Mouse (Mus musculus) cerebral cortex, adult 2 months (tissue): ENCODE measurements around the gene Etv3.

Experiments
- WGBS: fragments of 180-500 bp; shearing (Covaris S2); methylation state at CpG from one replicate; pipeline ENCODE4 v1.1.7; 2018; 5-methylcytosine and 5-hydroxymethylcytosine counted together

Gene Etv3

GRCm38 (mm10) chr3:87521833-87522232, 3.4 kb upstream of the Etv3 start:
- WGBS = 38% methylated on average over 1 of the region's 1 CpGs

- WGBS = 86% methylated on average over 9 of the region's 9 CpGs
These were observed 1.5 kb upstream of the Etv3 start for GRCm38 (mm10) chr3:87523701-87524100.

- WGBS = 4% methylated on average over 27 of the region's 27 CpGs
These were observed 797 bp downstream of the Etv3 start for GRCm38 (mm10) chr3:87525837-87526570.

- WGBS = 72% methylated on average over 12 of the region's 12 CpGs
These were observed 1.9 kb downstream of the Etv3 start for GRCm38 (mm10) chr3:87527139-87527538.

GRCm38 (mm10) chr3:87528021-87528420, 2.8 kb downstream of the Etv3 start:
- WGBS = 91% methylated on average over 8 of the region's 8 CpGs

- 91% methylated on average over 8 of the region's 8 CpGs for WGBS
These were observed 3.6 kb downstream of the Etv3 start for GRCm38 (mm10) chr3:87528841-87529240.

GRCm38 (mm10) chr3:87529568-87529967, 4.4 kb downstream of the Etv3 start:
- 90% methylated on average over 11 of the region's 11 CpGs for WGBS

GRCm38 (mm10) chr3:87530234-87530633, 5.0 kb downstream of the Etv3 start:
- 87% methylated on average over 3 of the region's 3 CpGs for WGBS

GRCm38 (mm10) chr3:87533667-87534378, 8.6 kb downstream of the Etv3 start:
- 82% methylated on average over 7 of the region's 7 CpGs for whole genome bisulfite sequencing

- WGBS = 83% methylated on average over 10 of the region's 10 CpGs
These were observed 12.8 kb downstream of the Etv3 start for GRCm38 (mm10) chr3:87538034-87538433.

- 78% methylated on average over 11 of the region's 11 CpGs for WGBS
These were observed 14.9 kb downstream of the Etv3 start for GRCm38 (mm10) chr3:87540028-87540675.

GRCm38 (mm10) chr3:87540714-87541113, 15.5 kb downstream of the Etv3 start:
- WGBS = 55% methylated on average over 8 of the region's 8 CpGs

- WGBS = 74% methylated on average over 7 of the region's 7 CpGs
These were observed 17.4 kb downstream of the Etv3 start for GRCm38 (mm10) chr3:87542481-87543215.

- 98% methylated on average over 3 of the region's 3 CpGs for WGBS
These were observed 20.3 kb downstream of the Etv3 start for GRCm38 (mm10) chr3:87545554-87545953.

- 37% methylated on average over 10 of the region's 10 CpGs for WGBS
These were observed 21.1 kb downstream of the Etv3 start for GRCm38 (mm10) chr3:87546291-87546721.

GRCm38 (mm10) chr3:87549908-87550307, 24.7 kb downstream of the Etv3 start:
- WGBS = 29% methylated on average over 14 of the region's 14 CpGs

GRCm38 (mm10) chr3:87552327-87552726, 27.1 kb downstream of the Etv3 start:
- WGBS = 93% methylated on average over 4 of the region's 4 CpGs

GRCm38 (mm10) chr3:87553196-87553935, 28.2 kb downstream of the Etv3 start:
- WGBS = 59% methylated on average over 11 of the region's 11 CpGs

- 95% methylated on average over 11 of the region's 13 CpGs for WGBS
These were observed 29.7 kb downstream of the Etv3 start for GRCm38 (mm10) chr3:87554859-87555258.

GRCm38 (mm10) chr3:87556109-87556531, 30.9 kb downstream of the Etv3 start:
- 42% methylated on average over 3 of the region's 3 CpGs for WGBS

- WGBS = 81% methylated on average over 12 of the region's 12 CpGs
These were observed 31.6 kb downstream of the Etv3 start for GRCm38 (mm10) chr3:87556668-87557278.
